Mouse (Mus musculus) G1E (cell line): ENCODE data around the gene Coch.

Source experiments
- CTCF ChIP-seq: IDR thresholded peaks from 2 replicates; pipeline ENCODE4 v1.5.1; 2012; ENCODE audit warnings: low read depth, low read length, inconsistent platforms, mixed read lengths
- GATA1 ChIP-seq: IDR thresholded peaks from 2 replicates; pipeline ENCODE4 v1.6.1; 2012; ENCODE audit warnings: borderline replicate concordance, low read length, inconsistent platforms, mixed read lengths
- GATA2 ChIP-seq: IDR thresholded peaks from 2 replicates; pipeline ENCODE4 v1.6.1; 2012; ENCODE audit warnings: low read depth, low read length, inconsistent platforms, borderline replicate concordance
- POLR2AphosphoS5 ChIP-seq: IDR thresholded peaks from 2 replicates; pipeline ENCODE4 v1.6.1; 2012; ENCODE audit warnings: low read depth, low read length, inconsistent platforms; ENCODE audit not compliant: insufficient replicate concordance
- TAL1 ChIP-seq: conservative IDR thresholded peaks from 2 replicates; pipeline ENCODE4 v1.6.1; 2012; ENCODE audit warnings: low read depth, low read length, inconsistent platforms, mixed read lengths

GRCm38 (mm10) chr12:51622670-51623365, 29.7 kb downstream of the Coch start:
- TF ChIP-seq CTCF (no peak), TAL1 (no peak), GATA1 (no peak), POLR2AphosphoS5 (no peak), GATA2 (no peak)
